Comparison of ENCODE assay signal across 19 mouse cellular contexts in genomic region chr6:39112701-39113100, GRCm38 (mm10). TPM values are rescaled to one million over a fixed set of nuclear protein-coding genes. Genes with fewer than 3 reads are reported as not detected.
"Had no signal": no experiment of that assay in that cellular context is flagged by ENCODE, and none has a peak within 500 bp of the region (broad histone marks: within the 10 kb centered on the region; RNA-seq: fewer than 3 reads in every experiment).

No protein-coding gene starts in this region.

- H3K36me3 ChIP-seq: embryonic facial prominence, embryonic 10.5 days; embryonic facial prominence, embryonic 12.5 days; embryonic facial prominence, embryonic 13.5 days; embryonic facial prominence, embryonic 15.5 days; forebrain, embryonic 10.5 days; forebrain, embryonic 12.5 days; forebrain, embryonic 15.5 days had no signal

- H3K4me3 ChIP-seq: embryonic facial prominence, embryonic 10.5 days; embryonic facial prominence, embryonic 12.5 days; embryonic facial prominence, embryonic 13.5 days; embryonic facial prominence, embryonic 15.5 days; erythroblast, embryonic 14.5 days; forebrain, embryonic 10.5 days; forebrain, embryonic 12.5 days; forebrain, embryonic 13.5 days; forebrain, embryonic 15.5 days; gastrocnemius, adult 2 months had no signal

- H3K4me2 ChIP-seq: embryonic facial prominence, embryonic 12.5 days; embryonic facial prominence, embryonic 13.5 days; embryonic facial prominence, embryonic 15.5 days; forebrain, embryonic 12.5 days; forebrain, embryonic 13.5 days; forebrain, embryonic 15.5 days had no signal

- ATAC-seq: forebrain, embryonic 13.5 days; forebrain, embryonic 14.5 days; forebrain, embryonic 15.5 days; forebrain, embryonic 16.5 days; forebrain, postnatal 0 days had no signal

- DNase-seq: embryo, embryonic 11 days; forebrain, postnatal 0 days; gastrocnemius, adult 2 months; gastrocnemius, postnatal 10 days; gastrocnemius, postnatal 14 days; gastrocnemius, postnatal 25 days; gastrocnemius, postnatal 36 days; heart, adult 18-20 months had no signal

- H3K9ac ChIP-seq: embryonic facial prominence, embryonic 12.5 days; embryonic facial prominence, embryonic 13.5 days; embryonic facial prominence, embryonic 15.5 days; forebrain, embryonic 12.5 days; forebrain, embryonic 13.5 days; forebrain, embryonic 15.5 days; forebrain, postnatal 0 days had no signal

- H3K9me3 ChIP-seq: embryonic facial prominence, embryonic 10.5 days; embryonic facial prominence, embryonic 12.5 days; embryonic facial prominence, embryonic 13.5 days; embryonic facial prominence, embryonic 15.5 days; forebrain, embryonic 10.5 days; forebrain, embryonic 12.5 days; forebrain, embryonic 13.5 days; forebrain, embryonic 15.5 days had no signal

- H3K4me1 ChIP-seq: embryonic facial prominence, embryonic 12.5 days; forebrain, embryonic 12.5 days had no signal

- H3K27ac ChIP-seq: embryonic facial prominence, embryonic 10.5 days; embryonic facial prominence, embryonic 12.5 days; embryonic facial prominence, embryonic 13.5 days; embryonic facial prominence, embryonic 15.5 days; forebrain, embryonic 10.5 days; forebrain, embryonic 12.5 days; forebrain, embryonic 13.5 days; forebrain, embryonic 15.5 days; gastrocnemius, adult 2 months had no signal

- H3K27me3 ChIP-seq: embryonic facial prominence, embryonic 15.5 days had no signal

RNA-seq across cellular contexts. Expression of gene Parp12, which starts 5.4 kb away (rescaled TPM):
- polyA plus RNA-seq: erythroblast, embryonic 14.5 days had no signal
